Mouse (Mus musculus): ENCODE data around the gene Abhd14b.

- TF ChIP-seq MAX (IDR thresholded peaks at IDR 0.05; ENCODE audit: low read length) (no peak), CTCF (IDR thresholded peaks at IDR 0.05 in 2 of 3, conservative IDR thresholded peaks at IDR 0.05 in 1 of 3; ENCODE audit: control insufficient read depth in 1 of 3, insufficient read depth in 1 of 3, low read depth in 2 of 3, low read length in 3 of 3, poor library complexity in 1 of 3, severe bottlenecking in 1 of 3) (no peak), POLR2AphosphoS5 (IDR thresholded peaks at IDR 0.05; ENCODE audit: borderline replicate concordance, low read depth, low read length) (no peak), POLR2A (IDR thresholded peaks at IDR 0.05; ENCODE audit: control insufficient read depth in 1 of 2, insufficient read depth in 1 of 2, low read depth in 1 of 2, low read length in 2 of 2, poor library complexity in 1 of 2) (no peak), GATA1 (IDR thresholded peaks at IDR 0.05; ENCODE audit: low read depth, low read length) (no peak), CHD2 (IDR thresholded peaks at IDR 0.05; ENCODE audit: low read length) (no peak), E2F4 (IDR thresholded peaks at IDR 0.05; ENCODE audit: borderline replicate concordance, low read depth, low read length) (no peak), TAL1 (IDR thresholded peaks at IDR 0.05; ENCODE audit: low read length) (no peak), EP300 (IDR thresholded peaks at IDR 0.05; ENCODE audit: low read depth in 1 of 2, low read length in 2 of 2) (no peak), NRF1 (IDR thresholded peaks at IDR 0.05; ENCODE audit: insufficient read depth, low read depth, low read length, poor library complexity, severe bottlenecking) (no peak), RCOR1 (IDR thresholded peaks at IDR 0.05; ENCODE audit: low read depth, low read length) (no peak)
Measured at GRCm38 (mm10) chr9:106464751-106465541, 17.7 kb downstream of the Abhd14b start.

Data from MEL (cell line).